Mouse (Mus musculus) megakaryocyte, adult 5-6 weeks (primary cell): ENCODE data around the gene Adam23. TPM values are rescaled to one million over a fixed set of nuclear protein-coding genes. Genes with fewer than 3 reads are reported as not detected.

ENCODE experiments used
- ATAC-seq: 2 replicates; pipeline ENCODE4 v1.8.0; 2016; ENCODE audit warnings: mild to moderate bottlenecking, inconsistent platforms; ENCODE audit not compliant: poor library complexity, severe bottlenecking
- total RNA-seq, 2 experiments: library from RNA; stranded (forward) in 1 of 2; stranded (reverse) in 1 of 2; fragments of 153-499, 151-499 nt in 1 of 2; fragments of 221-1000, 200-1000 nt in 1 of 2; gene quantifications; 2 replicates each; pipeline versions ENCODE4 v1.2.3 to v1.2.4; 2015 to 2017

Adam23 gene
- total RNA-seq (2015) = not detected in 2 replicates
- total RNA-seq (2017) = not detected in 2 replicates

GRCm38 (mm10) chr1:63445656-63446046 lies at the start of gene Adam23:
TSS of gene Adam23 (plus strand) at chr1:63445891.
- ATAC-seq = no peak

GRCm38 (mm10) chr1:63401130-63401529 lies 44.6 kb upstream of the Adam23 start:
- no peak for ATAC-seq

GRCm38 (mm10) chr1:63403601-63404000 lies 42.1 kb upstream of the Adam23 start:
- no peak for ATAC-seq

GRCm38 (mm10) chr1:63408344-63408743 lies 37.3 kb upstream of the Adam23 start:
- ATAC-seq = no peak

GRCm38 (mm10) chr1:63418491-63418890 lies 27.2 kb upstream of the Adam23 start:
- ATAC-seq = no peak

- no peak for ATAC-seq
Measured at GRCm38 (mm10) chr1:63430668-63431067, 15.0 kb upstream of the Adam23 start.

- no peak for ATAC-seq
Measured at GRCm38 (mm10) chr1:63431166-63431565, 14.5 kb upstream of the Adam23 start.

- no peak for ATAC-seq
Measured at GRCm38 (mm10) chr1:63431842-63432241, 13.8 kb upstream of the Adam23 start.

GRCm38 (mm10) chr1:63434052-63434451 lies 11.6 kb upstream of the Adam23 start:
- no peak for ATAC-seq

- peak; percentile 40; the same call in 1 of the 2 replicates for ATAC-seq
Measured at GRCm38 (mm10) chr1:63437529-63437928, 8.2 kb upstream of the Adam23 start.

GRCm38 (mm10) chr1:63442186-63442585 lies 3.5 kb upstream of the Adam23 start:
- no peak for ATAC-seq

- ATAC-seq = no peak
Measured at GRCm38 (mm10) chr1:63442616-63443015, 3.1 kb upstream of the Adam23 start.

- no peak for ATAC-seq
Measured at GRCm38 (mm10) chr1:63445149-63445609, 512 bp upstream of the Adam23 start.

GRCm38 (mm10) chr1:63446047-63446704 lies 485 bp downstream of the Adam23 start:
- no peak for ATAC-seq

- ATAC-seq = no peak
Measured at GRCm38 (mm10) chr1:63446721-63447120, 1.0 kb downstream of the Adam23 start.

- no peak for ATAC-seq
Measured at GRCm38 (mm10) chr1:63450091-63450490, 4.4 kb downstream of the Adam23 start.

GRCm38 (mm10) chr1:63453332-63453887 lies 7.7 kb downstream of the Adam23 start:
- ATAC-seq = no peak

GRCm38 (mm10) chr1:63457801-63458519 lies 12.3 kb downstream of the Adam23 start:
- no peak for ATAC-seq

GRCm38 (mm10) chr1:63459151-63459550 lies 13.5 kb downstream of the Adam23 start:
- ATAC-seq = no peak

GRCm38 (mm10) chr1:63459926-63460325 lies 14.2 kb downstream of the Adam23 start:
- ATAC-seq = no peak

- no peak for ATAC-seq
Measured at GRCm38 (mm10) chr1:63464441-63464840, 18.8 kb downstream of the Adam23 start.

GRCm38 (mm10) chr1:63473272-63473671 lies 27.6 kb downstream of the Adam23 start:
- ATAC-seq = no peak
